Mouse (Mus musculus): ENCODE data around the gene Tsfm. TPM values are rescaled to one million over a fixed set of nuclear protein-coding genes. Genes with fewer than 3 reads are reported as not detected.

Tsfm gene
- polyA plus RNA-seq, 1 experiment = not detected

DNA sequence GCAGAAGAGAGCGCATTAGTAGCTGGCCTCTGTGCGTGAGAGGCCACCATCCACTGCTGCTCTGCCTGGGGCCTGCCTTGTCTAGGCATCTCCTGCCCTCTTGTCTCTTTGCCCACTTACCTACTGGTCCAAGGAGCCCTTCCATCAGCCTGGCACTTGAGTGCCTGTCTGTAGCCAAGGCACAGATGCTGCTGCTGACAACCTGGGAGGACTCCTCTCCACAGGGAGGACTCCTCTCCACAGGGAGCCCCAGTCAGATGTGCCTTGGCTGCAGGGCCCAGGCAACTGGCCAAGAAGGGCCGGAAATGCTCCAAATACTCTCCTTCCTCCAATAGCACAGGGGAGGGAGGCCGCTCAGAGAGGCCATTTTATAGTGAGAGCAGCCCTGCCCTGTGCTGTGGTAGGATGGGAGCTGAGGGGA, 44.1 kb downstream of the Tsfm start:
- WGBS = 10% methylated on average over 4 of the region's 4 CpGs
- TF ChIP-seq POLR2A (IDR thresholded peaks at IDR 0.05; ENCODE audit: insufficient read depth, low read depth, low read length) = no peak
- no peak for TF ChIP-seq CTCF (IDR thresholded peaks at IDR 0.05; ENCODE audit: insufficient read depth, low read depth, low read length)
- H3K4me1 ChIP-seq (ENCODE audit: control insufficient read depth, insufficient read depth, low read length) = peaks cover 84% of the 10 kb centered on the region
- peak overlapping the region; percentile 10; the same call in 1 of the 2 replicates for H3K4me3 ChIP-seq (ENCODE audit: insufficient read depth, low read depth, low read length)
- H3K27ac ChIP-seq (ENCODE audit: insufficient read depth, low read depth, low read length) = peak overlapping the region; percentile 49

DNA sequence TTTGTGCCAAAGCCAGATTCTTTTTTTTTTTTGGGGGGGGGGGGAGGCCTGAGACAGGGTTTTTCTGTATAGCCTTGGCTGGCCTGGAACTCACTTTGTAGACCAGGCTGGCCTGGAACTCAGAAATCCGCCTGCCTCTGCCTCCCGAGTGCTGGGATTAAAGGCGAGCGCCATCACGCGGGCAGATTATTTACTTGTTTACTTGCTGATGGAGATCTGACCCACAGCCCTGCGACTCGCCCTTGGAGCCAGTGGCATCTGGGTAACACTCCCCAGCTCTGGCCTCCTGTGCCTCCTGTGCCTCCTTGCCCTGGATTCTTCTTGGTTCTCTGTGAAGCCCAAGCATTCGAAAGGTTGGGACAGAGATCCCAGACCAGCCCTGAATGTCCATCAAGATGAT, 45.1 kb downstream of the Tsfm start:
- TF ChIP-seq POLR2A (IDR thresholded peaks at IDR 0.05; ENCODE audit: insufficient read depth, low read depth, low read length) = no peak
- TF ChIP-seq CTCF (IDR thresholded peaks at IDR 0.05; ENCODE audit: insufficient read depth, low read depth, low read length) = no peak
- Histone ChIP-seq H3K4me3 (ENCODE audit: insufficient read depth, low read depth, low read length) (no peak overlapping the region), H3K27ac (ENCODE audit: insufficient read depth, low read depth, low read length) (peak overlapping the region; percentile 38; the same call in 1 of the 2 replicates), H3K4me1 (ENCODE audit: control insufficient read depth, insufficient read depth, low read length) (peaks cover 74% of the 10 kb centered on the region)
- 79% methylated on average over 9 of the region's 9 CpGs for WGBS

DNA sequence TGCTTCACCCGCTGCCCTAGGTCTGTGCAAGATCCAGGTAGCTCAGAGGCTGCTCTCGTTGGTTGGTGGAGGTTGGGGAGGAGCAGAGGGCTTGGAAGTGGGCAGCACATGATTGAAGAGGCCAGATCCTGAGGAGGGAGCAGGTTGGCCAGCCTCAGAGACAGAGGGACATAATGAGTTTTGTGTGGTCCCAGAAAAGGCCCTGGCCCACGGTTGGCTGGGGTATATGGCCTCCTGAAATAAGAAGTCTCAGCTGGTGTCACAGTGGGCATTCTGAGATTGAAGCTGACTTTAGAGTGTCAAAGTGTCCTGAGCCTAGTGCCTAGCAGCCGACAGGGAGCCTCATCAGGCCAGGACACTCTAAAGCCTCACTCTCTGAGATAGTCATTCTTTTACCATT, 45.5 kb downstream of the Tsfm start:
- TF ChIP-seq POLR2A (IDR thresholded peaks at IDR 0.05; ENCODE audit: insufficient read depth, low read depth, low read length) (no peak), CTCF (IDR thresholded peaks at IDR 0.05; ENCODE audit: insufficient read depth, low read depth, low read length) (no peak)
- WGBS = 36% methylated on average over 4 of the region's 4 CpGs
- peak overlapping the region; percentile 42; the same call in 1 of the 2 replicates for H3K27ac ChIP-seq (ENCODE audit: insufficient read depth, low read depth, low read length)
- H3K4me3 ChIP-seq (ENCODE audit: insufficient read depth, low read depth, low read length) = no peak overlapping the region; the same call in 1 of the 2 replicates
- peaks cover 70% of the 10 kb centered on the region for H3K4me1 ChIP-seq (ENCODE audit: control insufficient read depth, insufficient read depth, low read length)

DNA sequence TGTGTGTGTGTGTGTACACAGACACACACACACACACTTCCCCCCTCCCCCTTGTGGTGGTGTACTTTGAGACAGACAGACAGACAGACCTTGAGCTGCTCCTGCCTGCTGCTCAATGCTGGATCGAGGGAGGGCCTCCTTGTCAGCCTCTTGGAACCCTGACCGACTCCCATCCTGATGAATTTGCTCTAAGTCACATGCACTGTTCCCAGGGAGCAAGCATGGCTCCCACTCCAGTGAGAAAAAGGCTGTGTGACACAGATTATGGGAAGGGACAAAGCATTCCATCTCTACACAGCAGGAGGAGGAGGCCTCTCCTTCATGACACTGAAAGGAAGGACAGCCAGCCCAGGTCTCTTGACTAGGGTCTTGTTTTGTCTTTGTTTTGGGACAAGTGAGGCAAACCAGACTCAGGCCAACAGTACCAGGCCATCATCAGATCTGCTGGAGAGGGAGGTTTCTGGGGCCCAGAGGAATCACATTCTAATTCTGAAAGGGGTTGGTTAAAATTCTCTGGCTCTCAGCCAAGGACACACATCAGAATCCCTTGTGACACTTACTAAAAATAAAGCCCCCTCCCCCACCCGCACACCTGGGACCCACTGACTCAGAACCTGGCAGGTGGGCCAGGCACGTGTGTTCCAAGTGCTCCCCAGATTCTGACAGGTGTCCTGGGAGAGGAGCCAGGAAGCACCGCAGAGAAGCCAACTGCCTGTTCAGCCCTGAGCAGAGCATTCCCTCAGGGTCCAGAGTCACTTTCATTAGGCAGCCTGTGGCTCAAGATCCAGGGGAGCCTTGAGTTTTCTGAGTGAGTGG, 46.2 kb downstream of the Tsfm start:
- WGBS = 7% methylated on average over 5 of the region's 5 CpGs
- TF ChIP-seq CTCF (IDR thresholded peaks at IDR 0.05; ENCODE audit: insufficient read depth, low read depth, low read length) = no peak
- no peak for TF ChIP-seq POLR2A (IDR thresholded peaks at IDR 0.05; ENCODE audit: insufficient read depth, low read depth, low read length)
- H3K27ac ChIP-seq (ENCODE audit: insufficient read depth, low read depth, low read length) = peak overlapping the region; percentile 59
- peak overlapping the region; percentile 15 for H3K4me3 ChIP-seq (ENCODE audit: insufficient read depth, low read depth, low read length)
- peaks cover 67% of the 10 kb centered on the region for H3K4me1 ChIP-seq (ENCODE audit: control insufficient read depth, insufficient read depth, low read length)

DNA sequence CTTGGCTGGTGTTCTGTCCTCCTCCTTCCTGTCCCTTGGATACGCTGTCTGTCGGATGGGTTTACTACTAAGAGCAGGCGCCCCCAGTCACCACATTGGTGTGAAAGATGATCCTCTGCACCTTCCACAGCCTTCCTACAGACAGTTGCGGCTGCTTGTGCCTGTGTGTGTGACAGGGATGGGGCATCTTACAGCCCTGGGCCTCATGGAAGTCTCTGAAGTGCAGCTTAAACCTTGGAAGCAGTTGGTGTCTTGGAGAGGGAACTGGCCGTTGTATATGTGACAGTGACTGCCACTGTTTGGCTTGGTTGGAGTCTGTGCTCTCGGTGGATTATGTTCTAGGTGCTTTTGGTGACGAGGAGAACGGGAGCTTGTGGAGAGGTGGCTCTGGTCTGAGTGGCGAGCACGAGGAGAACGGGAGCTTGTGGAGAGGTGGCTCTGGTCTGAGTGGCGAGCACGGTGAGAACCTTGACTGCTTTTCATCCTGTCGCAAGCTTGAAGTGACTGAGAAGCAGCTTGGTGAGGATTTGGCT, 47.4 kb downstream of the Tsfm start:
- Histone ChIP-seq H3K4me3 (ENCODE audit: insufficient read depth, low read depth, low read length) (peak overlapping the region; percentile 40), H3K4me1 (ENCODE audit: control insufficient read depth, insufficient read depth, low read length) (peaks cover 56% of the 10 kb centered on the region), H3K27ac (ENCODE audit: insufficient read depth, low read depth, low read length) (peak overlapping the region; percentile 84)
- TF ChIP-seq CTCF (IDR thresholded peaks at IDR 0.05; ENCODE audit: insufficient read depth, low read depth, low read length) (no peak), POLR2A (IDR thresholded peaks at IDR 0.05; ENCODE audit: insufficient read depth, low read depth, low read length) (no peak)
- 7% methylated on average over 14 of the region's 14 CpGs for WGBS

DNA sequence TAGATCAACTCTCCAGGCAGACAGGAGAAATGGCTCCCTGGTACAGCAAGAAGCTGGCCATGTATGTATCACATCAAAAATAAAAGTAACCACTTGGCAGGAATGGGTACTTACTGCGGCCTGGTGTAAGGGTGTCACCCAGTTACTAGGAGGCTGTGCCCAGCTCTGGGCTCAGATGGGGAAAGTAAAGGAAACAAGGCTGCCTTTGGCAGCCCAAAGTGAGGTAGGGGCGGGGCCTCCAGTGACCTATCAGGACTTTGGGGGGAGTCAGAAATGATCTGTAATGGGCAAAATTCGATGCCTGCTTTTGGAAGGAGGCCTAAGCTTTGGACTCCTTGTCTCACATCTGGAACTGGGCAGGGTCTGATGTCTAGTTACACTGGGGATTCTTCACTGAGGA, 48.9 kb downstream of the Tsfm start:
- Histone ChIP-seq H3K4me1 (ENCODE audit: control insufficient read depth, insufficient read depth, low read length) (peaks cover 46% of the 10 kb centered on the region), H3K27ac (ENCODE audit: insufficient read depth, low read depth, low read length) (peak overlapping the region; percentile 84), H3K4me3 (ENCODE audit: insufficient read depth, low read depth, low read length) (peak overlapping the region; percentile 58)
- WGBS = 18% methylated on average over 3 of the region's 3 CpGs
- TF ChIP-seq POLR2A (IDR thresholded peaks at IDR 0.05; ENCODE audit: insufficient read depth, low read depth, low read length) (no peak), CTCF (IDR thresholded peaks at IDR 0.05; ENCODE audit: insufficient read depth, low read depth, low read length) (no peak)

DNA sequence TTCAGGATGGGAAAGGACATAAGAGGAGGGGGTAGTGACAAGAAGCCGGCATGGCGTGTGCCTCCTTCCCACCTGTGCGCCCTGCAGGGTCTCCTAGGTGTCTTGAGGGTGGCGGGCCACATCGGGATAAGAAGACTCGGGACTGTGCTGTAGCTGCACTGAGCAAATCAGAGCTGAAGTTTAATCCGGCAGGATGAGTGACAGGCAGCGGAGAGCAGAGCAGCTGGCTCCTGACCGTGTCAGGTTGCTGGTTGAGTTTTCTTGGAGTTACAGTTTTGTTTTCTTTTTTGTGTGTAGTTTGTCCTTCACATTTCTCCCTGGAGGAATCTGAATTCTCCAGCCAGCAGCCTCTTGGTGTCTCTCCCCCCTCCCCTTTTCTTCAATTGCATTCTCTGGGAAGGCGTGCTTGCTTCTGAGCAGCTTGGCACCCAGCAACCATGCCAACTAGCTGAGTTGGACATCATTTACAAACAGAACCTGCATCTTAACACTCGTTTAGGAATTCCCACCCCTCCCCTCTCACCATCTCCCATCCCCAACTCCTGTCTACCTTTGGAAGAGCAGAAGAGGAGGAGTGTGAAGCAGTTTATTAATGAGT, 49.6 kb downstream of the Tsfm start:
- Histone ChIP-seq H3K4me3 (ENCODE audit: insufficient read depth, low read depth, low read length) (peak overlapping the region; percentile 75), H3K4me1 (ENCODE audit: control insufficient read depth, insufficient read depth, low read length) (peaks cover 39% of the 10 kb centered on the region), H3K27ac (ENCODE audit: insufficient read depth, low read depth, low read length) (peak overlapping the region; percentile 90)
- TF ChIP-seq CTCF (IDR thresholded peaks at IDR 0.05; ENCODE audit: insufficient read depth, low read depth, low read length) (no peak), POLR2A (IDR thresholded peaks at IDR 0.05; ENCODE audit: insufficient read depth, low read depth, low read length) (no peak)
- WGBS = 7% methylated on average over 11 of the region's 11 CpGs

DNA sequence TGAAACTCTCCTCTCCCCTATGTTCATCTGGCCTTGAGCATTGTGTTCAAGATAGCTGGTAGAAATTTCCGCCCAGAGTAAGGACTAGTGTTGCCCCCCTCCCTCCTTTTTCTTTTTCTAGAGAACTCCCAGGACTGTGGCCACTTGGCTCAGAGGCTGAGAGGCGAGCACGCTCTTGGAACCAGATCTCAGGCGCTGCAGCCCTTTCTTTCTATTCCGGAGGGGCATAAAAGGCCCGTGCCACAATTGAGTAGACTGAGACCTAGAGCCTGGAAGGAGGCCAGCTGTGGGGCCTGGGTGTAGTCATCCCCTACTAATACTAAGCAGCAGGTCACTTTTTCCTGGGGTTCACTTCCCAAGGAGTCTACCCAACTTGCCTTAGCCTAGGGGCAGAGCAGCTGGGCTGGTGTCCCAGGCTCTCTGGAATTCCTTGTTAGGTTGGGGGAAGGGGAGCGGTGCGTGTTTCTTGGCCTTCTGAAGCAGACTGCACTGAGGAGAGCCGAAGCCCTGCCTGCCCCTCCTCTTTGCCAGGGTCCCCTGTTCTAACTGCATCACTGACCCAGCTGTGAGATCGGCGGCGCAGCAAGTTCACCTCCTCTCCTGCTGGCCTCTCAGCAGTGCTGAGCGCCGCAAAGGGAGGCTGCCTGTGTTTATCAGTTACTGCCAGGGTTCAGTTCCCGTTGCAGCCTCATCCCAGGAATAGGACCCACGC, 50.3 kb downstream of the Tsfm start:
- Histone ChIP-seq H3K4me1 (ENCODE audit: control insufficient read depth, insufficient read depth, low read length) (peaks cover 34% of the 10 kb centered on the region), H3K4me3 (ENCODE audit: insufficient read depth, low read depth, low read length) (peak overlapping the region; percentile 75), H3K27ac (ENCODE audit: insufficient read depth, low read depth, low read length) (peak overlapping the region; percentile 90)
- WGBS = under 1% methylated on average over 16 of the region's 16 CpGs
- TF ChIP-seq CTCF (IDR thresholded peaks at IDR 0.05; ENCODE audit: insufficient read depth, low read depth, low read length) = no peak

All from olfactory bulb, adult 2 months (tissue).